Mouse (Mus musculus) kidney, adult 2 months (tissue): Measurements from ENCODE around the gene Stag2.

Source experiments
- CTCF ChIP-seq: fragments of 200-500 bp; conservative IDR thresholded peaks from 2 replicates; pipeline ENCODE4 v1.5.1; 2011; ENCODE audit warnings: low read depth, mild to moderate bottlenecking, control low read depth, low read length, moderate library complexity, mixed read lengths; ENCODE audit not compliant: insufficient read depth, insufficient read length
- POLR2A ChIP-seq: fragments of 200-500 bp; IDR thresholded peaks from one replicate; pipeline ENCODE4 v1.6.1; 2011; ENCODE audit warnings: low read depth, low read length, control low read depth

DNA sequence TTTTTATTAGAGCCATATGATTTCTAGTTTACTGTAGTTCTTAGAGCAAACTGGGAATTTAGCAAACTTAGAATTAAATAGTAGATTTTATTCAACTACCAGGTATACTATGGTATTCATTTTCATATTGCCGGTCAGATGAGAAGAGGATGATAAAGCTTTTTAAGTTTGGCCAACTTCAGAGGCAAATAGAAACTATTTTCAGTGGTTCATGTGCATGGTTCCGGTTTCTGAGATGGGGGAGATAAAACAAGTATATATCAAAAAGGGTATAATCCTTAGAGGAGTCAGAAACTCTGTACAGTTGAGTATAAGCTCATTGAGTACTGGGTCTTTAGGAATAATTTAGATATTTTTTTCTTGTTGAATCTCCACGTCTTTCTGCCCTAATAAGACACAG lies 45.5 kb downstream of the Stag2 start:
- TF ChIP-seq POLR2A = no peak
- TF ChIP-seq CTCF = no peak
